Mouse (Mus musculus) splenic B cell, adult 2 months (primary cell): ENCODE measurements around the gene Gm10959.
A peak's percentile ranks its signal among the peaks of the same experiment; 100 is the strongest.

Experiments
- DNase-seq: peaks from one replicate; pipeline ENCODE4 v3.0.0-alpha.2; 2011; ENCODE audit warnings: low read depth, low spot score
- H3K27me3 ChIP-seq: 2 replicates; pipeline ENCODE4 v1.6.1; 2012; ENCODE audit warnings: mild to moderate bottlenecking, low read length, moderate library complexity, mixed read lengths; ENCODE audit not compliant: control insufficient read depth, poor library complexity, insufficient read depth, severe bottlenecking
- H3K36me3 ChIP-seq: 2 replicates; pipeline ENCODE4 v1.6.1; 2012; ENCODE audit warnings: mild to moderate bottlenecking, low read length, moderate library complexity, mixed read lengths; ENCODE audit not compliant: control insufficient read depth, poor library complexity, insufficient read depth, severe bottlenecking

The Gm10959 gene

DNA sequence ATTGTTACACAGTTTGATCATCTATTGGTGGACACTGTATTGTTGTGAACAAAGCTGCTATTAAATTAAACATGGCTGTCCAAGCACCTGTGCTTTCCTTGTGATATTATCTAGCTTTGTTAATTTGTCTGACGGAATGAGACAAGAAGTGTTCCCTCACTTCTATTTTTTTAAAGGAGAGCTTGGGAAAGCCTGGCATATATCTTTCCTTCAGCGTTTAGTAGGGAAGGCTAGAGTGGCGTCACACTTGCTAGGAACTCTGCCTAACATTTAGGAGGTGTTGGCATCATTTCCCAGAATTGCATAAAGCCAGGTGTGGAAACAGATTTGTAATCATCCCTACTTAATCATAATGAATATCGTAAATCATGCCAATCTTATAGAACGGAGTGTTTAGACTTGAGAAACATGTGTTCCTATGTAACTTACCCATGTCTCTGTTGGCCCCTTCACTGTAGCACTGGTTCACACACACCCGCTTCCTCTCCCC lies 2.9 kb downstream of the Gm10959 start:
- DNase-seq: no peak
- Histone ChIP-seq H3K27me3 (no peaks in the 10 kb centered on the region), H3K36me3 (no peaks in the 10 kb centered on the region)

DNA sequence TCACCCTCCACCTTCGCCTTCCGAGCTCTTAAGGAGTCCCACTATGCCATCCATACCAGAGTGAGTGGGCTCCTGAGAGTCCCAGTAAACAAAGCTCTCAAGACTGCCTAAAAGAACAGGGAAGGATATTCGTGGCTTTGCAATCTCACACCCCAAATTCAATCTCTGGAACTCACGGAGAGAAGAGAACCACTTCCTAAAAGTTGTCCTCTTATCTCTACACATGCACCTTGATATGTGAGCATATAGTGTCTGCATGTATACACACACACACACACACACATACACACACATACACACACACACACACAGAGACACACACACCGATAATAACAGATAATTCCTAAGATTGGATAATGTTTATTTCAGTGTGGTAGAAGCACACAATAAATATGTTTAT lies 3.7 kb downstream of the Gm10959 start:
- H3K36me3 ChIP-seq: no peaks in the 10 kb centered on the region
- DNase-seq: no peak

DNA sequence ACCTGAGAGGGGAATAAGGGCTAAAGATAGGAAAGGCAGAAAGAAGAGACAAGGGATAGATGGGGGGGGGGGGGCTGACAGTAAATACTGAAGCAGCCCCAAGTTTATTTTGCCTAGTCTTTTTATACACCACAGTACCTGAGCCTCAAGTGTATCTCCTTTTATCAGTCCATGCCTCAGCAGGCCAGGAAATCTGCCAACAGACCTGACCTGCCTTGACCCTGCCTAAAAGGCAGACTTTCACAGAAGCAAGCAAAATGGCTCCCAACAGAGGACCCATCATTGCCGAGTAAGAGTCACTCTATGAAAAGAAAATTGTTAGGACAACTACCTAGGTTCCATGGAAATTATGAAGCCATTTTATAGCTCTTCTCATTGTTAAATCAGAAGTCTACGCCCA lies 11.3 kb downstream of the Gm10959 start:
- H3K27me3 ChIP-seq: no peaks in the 10 kb centered on the region
- DNase-seq: no peak
- no peaks in the 10 kb centered on the region for H3K36me3 ChIP-seq

More for the DNA sequence above, 3.7 kb downstream of the Gm10959 start:
- no peaks in the 10 kb centered on the region for H3K27me3 ChIP-seq

DNA sequence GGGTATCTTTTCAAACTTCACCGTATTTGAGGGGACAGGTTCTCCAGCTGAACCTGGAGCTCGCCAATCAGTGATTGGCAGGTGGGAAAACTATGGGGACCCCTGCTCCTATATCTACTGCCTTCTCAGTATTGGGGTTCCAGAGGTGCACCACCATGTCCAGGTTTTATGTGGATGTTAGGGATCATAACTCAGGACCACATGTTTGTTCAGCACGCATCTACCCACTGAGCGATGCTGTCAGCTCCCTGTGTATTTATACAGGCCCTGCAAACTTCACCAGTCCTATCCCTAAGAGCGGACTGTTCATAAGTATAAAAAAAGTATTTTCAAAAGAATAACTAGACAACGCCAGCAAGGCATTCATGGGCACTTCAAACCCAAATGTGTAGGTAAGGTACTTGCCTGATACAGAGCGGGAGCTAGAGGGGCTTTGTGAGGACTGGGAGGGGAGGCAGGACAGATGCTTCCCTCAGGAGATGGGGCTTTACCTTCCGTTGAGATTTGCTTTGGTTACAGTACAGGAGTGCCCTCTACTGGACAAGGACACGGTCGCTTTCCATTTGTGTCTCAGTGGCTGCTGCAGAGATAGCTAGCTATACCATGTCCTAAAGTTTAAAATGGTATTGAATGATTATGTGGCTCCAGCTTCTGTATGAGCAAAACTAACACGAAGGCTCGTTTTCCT lies 15.3 kb downstream of the Gm10959 start:
- Histone ChIP-seq H3K27me3 (no peaks in the 10 kb centered on the region), H3K36me3 (no peaks in the 10 kb centered on the region)
- peak; percentile 59 for DNase-seq

DNA sequence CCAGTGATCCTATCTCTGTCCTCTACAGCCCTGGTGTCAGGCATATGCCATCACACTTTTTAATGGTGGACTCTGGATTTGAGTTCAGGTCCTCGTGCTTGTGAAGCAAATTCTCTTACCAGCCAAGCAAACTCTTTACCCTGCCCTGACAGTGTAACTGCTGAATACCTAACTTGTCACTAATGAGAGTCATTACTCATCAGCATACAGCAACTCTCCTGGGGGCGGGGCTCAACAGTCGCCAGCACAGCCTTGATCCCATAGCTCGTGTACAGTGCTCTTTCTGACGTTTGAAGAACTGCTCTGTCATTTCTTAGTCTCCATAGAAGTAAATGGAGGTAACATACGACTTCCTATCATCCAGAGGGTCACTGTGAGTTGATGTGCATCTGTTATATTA lies 20.9 kb downstream of the Gm10959 start:
- no peak for DNase-seq

DNA sequence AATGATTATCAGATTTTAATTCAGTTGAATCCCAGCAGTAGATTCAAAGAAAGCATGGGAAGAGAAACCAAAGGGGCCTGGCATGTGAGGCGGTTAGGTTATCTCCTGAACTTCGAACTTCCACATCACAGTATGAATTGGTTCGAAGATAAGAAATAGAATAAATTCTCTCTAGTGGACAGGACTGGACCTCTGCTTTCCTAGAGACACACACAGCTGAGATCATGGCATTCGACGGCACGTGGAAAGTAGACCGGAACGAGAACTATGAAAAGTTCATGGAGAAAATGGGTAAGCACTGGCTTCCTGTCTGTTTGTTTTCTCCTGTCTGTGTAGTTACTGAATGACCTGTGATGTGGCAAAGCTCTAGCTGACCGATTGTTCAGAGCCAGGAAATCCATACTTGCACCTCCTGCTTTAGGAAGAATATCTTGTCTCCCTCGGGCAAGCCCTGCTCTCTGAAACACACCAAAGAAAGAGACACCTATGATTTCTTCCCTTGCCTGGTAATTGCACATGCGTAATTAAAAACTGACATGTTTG lies 23.9 kb downstream of the Gm10959 start:
- Histone ChIP-seq H3K27me3 (no peaks in the 10 kb centered on the region), H3K36me3 (no peaks in the 10 kb centered on the region)
- no peak for DNase-seq

More for the DNA sequence above, 20.9 kb downstream of the Gm10959 start:
- no peaks in the 10 kb centered on the region for H3K36me3 ChIP-seq
- no peaks in the 10 kb centered on the region for H3K27me3 ChIP-seq

DNA sequence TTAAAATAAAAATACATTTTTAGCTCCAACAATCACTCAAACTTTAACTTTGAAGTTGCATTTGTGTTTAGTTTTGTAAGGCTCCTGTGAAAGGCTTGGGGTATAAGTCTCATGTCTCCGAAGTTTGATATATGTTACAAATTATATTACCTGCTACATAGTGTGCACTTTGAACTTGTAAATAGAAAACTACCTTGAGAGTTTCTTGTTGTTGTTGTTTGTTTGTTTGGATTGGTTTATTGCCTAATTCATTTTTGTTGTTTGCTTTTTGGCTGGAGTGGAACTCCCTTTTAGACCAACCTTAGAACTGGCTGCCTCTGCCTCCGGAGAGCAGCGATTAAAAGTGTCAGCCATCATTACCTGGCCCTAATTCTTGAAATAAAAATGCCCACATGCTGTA lies 24.4 kb downstream of the Gm10959 start, which contains the start of gene Fabp2:
TSS of gene Fabp2 (plus strand) at position 301 of the 400 bp plus-strand sequence.
- no peaks in the 10 kb centered on the region for H3K27me3 ChIP-seq
- no peaks in the 10 kb centered on the region for H3K36me3 ChIP-seq
- DNase-seq: no peak

DNA sequence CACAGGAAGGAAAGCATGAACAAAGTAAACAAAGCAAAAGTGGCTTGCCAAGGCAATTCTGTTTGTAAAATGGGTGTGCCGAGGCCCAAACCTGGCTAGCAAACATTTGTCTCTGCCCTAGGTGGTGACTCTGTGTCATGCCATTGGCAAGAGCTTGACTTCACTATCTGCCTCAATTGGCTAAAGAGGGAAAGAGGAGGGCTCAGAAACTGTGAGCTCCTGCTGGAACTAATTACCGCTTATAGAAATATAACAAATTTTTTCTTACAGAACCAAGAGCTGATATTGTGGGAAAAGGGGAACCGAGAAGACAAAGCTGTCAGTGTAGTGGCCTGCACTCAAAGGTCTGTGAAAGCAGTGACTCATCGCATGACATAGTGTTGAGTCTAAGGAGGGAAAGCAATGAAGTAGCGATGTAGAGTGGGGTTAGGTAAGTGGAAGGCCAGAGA lies 30.8 kb downstream of the Gm10959 start:
- no peaks in the 10 kb centered on the region for H3K36me3 ChIP-seq
- H3K27me3 ChIP-seq: no peaks in the 10 kb centered on the region
- peak; percentile 5 for DNase-seq

DNA sequence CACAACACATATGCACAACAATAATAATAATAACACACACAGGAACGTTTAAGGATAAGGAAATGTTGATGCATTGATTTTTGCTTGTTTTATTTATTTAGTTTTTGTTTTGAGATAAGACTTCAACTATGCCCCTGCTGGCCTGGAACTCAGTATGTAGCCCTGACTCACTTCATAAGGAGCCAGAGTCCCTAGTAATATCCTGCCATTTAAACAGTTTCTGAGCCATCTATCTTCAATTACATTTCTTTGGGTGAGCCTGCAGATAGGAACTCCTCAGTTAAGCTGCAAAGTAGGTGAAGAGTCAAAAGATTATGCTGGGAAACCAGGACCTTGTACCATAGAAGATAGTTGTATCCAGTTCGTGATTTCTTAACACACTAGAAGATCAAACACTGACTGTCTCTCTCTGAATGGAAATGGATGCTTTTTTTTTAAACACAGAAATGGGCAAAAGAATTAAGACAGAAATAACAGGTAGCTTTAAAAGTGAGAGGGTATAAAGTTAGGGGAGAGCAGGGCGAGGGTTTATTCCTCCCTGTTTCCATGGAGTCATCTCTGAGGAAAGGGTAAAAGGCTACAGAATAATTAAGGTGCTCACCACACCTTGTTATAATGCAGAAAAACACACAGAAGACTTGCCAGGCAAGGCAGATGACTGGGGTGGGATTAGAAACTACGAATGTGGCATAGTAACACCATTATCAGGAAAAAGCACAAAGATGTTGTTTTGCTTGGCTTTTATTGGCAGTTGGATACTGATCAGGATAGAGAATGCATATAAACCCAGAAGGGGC lies 31.5 kb downstream of the Gm10959 start:
- no peaks in the 10 kb centered on the region for H3K36me3 ChIP-seq
- DNase-seq: no peak
- no peaks in the 10 kb centered on the region for H3K27me3 ChIP-seq

DNA sequence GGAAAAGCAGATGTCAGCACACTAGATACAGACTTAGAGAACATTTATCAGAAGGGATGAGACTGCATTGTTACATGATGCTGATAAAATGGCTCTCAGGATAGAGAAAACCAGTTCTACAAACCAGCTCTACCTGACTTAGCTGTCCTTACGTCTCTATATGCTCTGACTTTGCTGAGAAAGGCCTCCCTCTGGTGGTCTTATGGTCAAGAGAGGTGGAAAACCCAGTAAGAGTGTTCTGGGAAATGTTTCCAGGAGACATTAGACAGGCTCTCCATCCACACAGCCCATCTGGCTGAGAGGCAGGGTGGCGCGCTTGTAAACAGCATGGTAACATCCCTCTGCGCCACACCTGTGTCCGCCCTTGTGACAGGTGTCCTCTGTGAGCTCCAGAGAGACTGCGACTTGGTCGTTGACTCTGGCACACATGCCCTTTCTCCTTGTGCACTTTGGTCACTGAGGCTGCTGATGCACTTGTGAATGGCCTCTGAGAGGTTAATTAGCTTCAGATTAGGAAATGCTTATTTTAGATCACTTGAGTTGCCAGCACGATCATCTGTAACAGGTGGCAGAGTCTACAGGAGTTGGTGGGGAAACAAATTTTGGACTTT lies 40.4 kb downstream of the Gm10959 start:
- DNase-seq: no peak
- Histone ChIP-seq H3K27me3 (no peaks in the 10 kb centered on the region), H3K36me3 (no peaks in the 10 kb centered on the region)

DNA sequence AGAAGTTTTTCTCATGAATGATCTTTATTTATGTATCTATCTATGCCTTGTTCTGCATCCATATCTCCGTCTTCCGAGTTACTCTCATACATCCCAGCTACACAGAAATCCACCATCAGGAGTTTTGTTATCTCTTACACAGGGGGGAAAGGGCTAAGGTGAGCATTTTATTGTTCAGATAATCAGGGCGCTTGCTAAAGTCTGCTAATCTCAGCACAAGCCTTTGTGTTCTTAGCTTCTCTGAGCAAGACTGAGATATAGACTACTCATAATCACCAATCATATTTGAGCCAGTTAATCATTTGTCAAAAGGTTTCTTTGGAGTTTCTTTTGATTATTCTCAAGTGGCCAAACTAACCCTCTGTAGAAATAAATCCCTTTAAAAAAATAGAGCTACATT lies 41.6 kb downstream of the Gm10959 start:
- no peaks in the 10 kb centered on the region for H3K36me3 ChIP-seq
- H3K27me3 ChIP-seq: no peaks in the 10 kb centered on the region
- DNase-seq: no peak

DNA sequence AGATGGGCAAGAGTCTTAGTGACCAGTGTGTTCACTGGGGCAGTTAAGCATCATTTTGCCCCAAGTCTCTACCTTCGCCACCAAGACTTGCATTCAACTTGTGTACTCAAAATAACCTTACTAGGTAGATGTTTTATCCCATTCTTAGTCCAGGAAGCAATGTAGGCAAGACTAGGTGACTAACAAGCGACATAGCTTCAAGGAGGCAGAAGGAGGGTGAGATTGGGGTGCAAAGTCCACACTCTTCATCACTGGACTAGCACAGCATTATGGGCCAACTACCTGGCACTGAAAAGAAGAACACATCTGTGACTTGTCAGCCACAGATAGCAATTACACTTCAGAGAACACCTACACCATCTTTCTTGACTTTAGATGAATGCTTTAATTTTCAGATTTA lies 42.3 kb downstream of the Gm10959 start:
- DNase-seq: no peak
- no peaks in the 10 kb centered on the region for H3K36me3 ChIP-seq
- H3K27me3 ChIP-seq: no peaks in the 10 kb centered on the region

DNA sequence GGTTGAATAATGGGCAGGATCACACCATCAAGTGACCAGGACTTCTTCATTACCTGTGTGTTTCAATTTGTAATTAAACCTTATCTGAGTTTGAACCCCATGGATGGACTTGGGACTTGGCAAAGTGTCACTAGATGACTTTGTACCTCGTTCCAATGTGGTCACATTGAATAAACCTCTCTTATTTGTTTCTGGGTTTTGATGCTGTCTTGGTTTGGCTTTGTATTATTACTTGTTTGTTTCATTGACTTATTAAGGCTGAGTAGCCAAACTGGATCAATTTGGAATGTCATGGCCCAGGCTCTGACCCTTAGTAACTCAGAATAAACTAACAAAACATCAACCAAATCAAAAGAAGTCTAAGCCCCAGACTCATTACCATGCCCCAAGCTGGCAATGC lies 47.6 kb downstream of the Gm10959 start:
- no peak for DNase-seq
- no peaks in the 10 kb centered on the region for H3K27me3 ChIP-seq

DNA sequence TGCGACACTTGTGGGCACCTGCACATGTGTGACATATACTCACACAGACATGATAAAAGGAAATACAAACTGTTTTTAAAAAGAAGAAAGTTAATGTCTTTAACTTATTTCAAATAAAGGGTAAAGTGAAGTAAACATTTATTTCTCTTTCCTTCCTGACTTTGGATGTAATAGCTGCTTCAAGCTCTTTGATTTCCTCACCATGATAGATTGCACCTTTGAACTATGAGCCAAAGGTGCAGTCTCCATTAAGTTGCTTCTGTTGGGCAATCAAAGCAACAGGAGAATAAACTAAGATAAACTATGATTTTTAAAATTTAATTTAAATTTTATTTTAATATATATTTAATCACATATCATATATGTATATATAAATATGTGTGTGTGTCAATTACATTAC lies 50.9 kb downstream of the Gm10959 start:
- DNase-seq: no peak
- H3K36me3 ChIP-seq: no peaks in the 10 kb centered on the region
- H3K27me3 ChIP-seq: no peaks in the 10 kb centered on the region

More for the DNA sequence above, 47.6 kb downstream of the Gm10959 start:
- H3K36me3 ChIP-seq: no peaks in the 10 kb centered on the region

DNA sequence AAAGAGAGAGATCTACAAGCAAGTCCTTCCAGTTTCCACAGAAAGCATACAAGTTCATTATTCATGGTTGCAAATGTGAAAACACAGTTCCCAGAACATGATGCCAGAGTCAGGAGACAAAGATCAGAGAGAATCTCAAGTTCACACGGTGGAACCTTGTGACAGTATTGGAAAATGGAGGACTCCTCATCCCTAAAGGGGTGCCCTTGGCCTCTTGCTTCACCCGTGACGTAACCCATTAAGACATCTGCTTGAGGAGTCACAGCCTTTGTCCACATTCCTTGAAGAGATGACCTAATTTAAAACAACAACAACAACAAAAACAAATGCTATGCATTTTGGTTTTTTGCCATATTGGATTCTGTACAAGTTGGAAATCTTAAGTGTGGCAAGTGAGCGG lies 54.1 kb downstream of the Gm10959 start:
- Histone ChIP-seq H3K27me3 (no peaks in the 10 kb centered on the region), H3K36me3 (no peaks in the 10 kb centered on the region)
- no peak for DNase-seq
